Mouse (Mus musculus): ENCODE data around the gene Bco2.

- TF ChIP-seq POLR2A (IDR thresholded peaks at IDR 0.05; ENCODE audit: insufficient read depth, low read length): no peak
- TF ChIP-seq CTCF (IDR thresholded peaks at IDR 0.05; ENCODE audit: low read depth, low read length): no peak
- no peak for TF ChIP-seq EP300 (IDR thresholded peaks at IDR 0.05; ENCODE audit: insufficient read depth, low read depth, low read length)
Measured at GRCm38 (mm10) chr9:50535930-50536329, 19.1 kb downstream of the Bco2 start.

Measured in ES-Bruce4 (cell line).